Mouse (Mus musculus) forebrain, embryonic 14.5 days (tissue): ENCODE data around the gene Hesx1. TPM values are rescaled to one million over a fixed set of nuclear protein-coding genes. Genes with fewer than 3 reads are reported as not detected.

Source experiments
- ATAC-seq: fragments of 200-750 bp; cut with Nextera tagmentation; 2 replicates; pipeline ENCODE4 v1.8.0; 2017; ENCODE audit warnings: mild to moderate bottlenecking, moderate library complexity
- DNase-seq: peaks from one replicate; pipeline ENCODE4 v3.0.0-alpha.2; 2015; ENCODE audit warnings: low spot score
- H3K27ac ChIP-seq: fragments of 300-500 bp; sonication (generic); 2 replicates; pipeline ENCODE4 v1.5.1; 2014; ENCODE audit warnings: low read depth, mild to moderate bottlenecking, control low read depth, low read length, moderate library complexity
- H3K27me3 ChIP-seq: fragments of 300-500 bp; sonication (generic); replicated peaks from 2 replicates; pipeline ENCODE4 v1.6.1; 2014; ENCODE audit warnings: low read length, control low read depth, mixed read lengths; ENCODE audit not compliant: control insufficient read depth, insufficient read depth
- H3K36me3 ChIP-seq: fragments of 300-500 bp; sonication (generic); 2 replicates; pipeline ENCODE4 v1.6.1; 2014; ENCODE audit warnings: low read length, control low read depth; ENCODE audit not compliant: control insufficient read depth, insufficient read depth
- H3K4me1 ChIP-seq: fragments of 300-500 bp; sonication (generic); 2 replicates; pipeline ENCODE4 v1.6.1; 2014; ENCODE audit warnings: antibody characterized with exemption, low read length, control low read depth; ENCODE audit not compliant: control insufficient read depth, insufficient read depth
- H3K4me2 ChIP-seq: fragments of 300-500 bp; sonication (generic); 2 replicates; pipeline ENCODE4 v1.6.1; 2014; ENCODE audit warnings: mild to moderate bottlenecking, control low read depth, low read length
- H3K4me3 ChIP-seq: fragments of 300-500 bp; sonication (generic); 2 replicates; pipeline ENCODE4 v1.5.1; 2014; ENCODE audit warnings: low read depth, low read length, control low read depth
- H3K9ac ChIP-seq: fragments of 300-500 bp; sonication (generic); 2 replicates; pipeline ENCODE4 v1.6.1; 2014; ENCODE audit warnings: mild to moderate bottlenecking, low read length, control low read depth, moderate library complexity
- H3K9me3 ChIP-seq: fragments of 300-500 bp; sonication (generic); replicated peaks from 2 replicates; pipeline ENCODE4 v1.6.1; 2016; ENCODE audit warnings: low read length, control low read depth, mixed read lengths; ENCODE audit not compliant: control insufficient read depth
- WGBS: fragments of 180-500 bp; shearing (Covaris S2); extraction: QIAGEN DNeasy Blood & Tissue Kit; methylation state at CpG from one replicate; pipeline ENCODE4 v1.1.7; 2014; 5-methylcytosine and 5-hydroxymethylcytosine counted together
- polyA plus RNA-seq: library from polyadenylated mRNA; unstranded; fragments of >200 nt; fragmentation: Nextera tagmentation; extraction: Ambion mirVana; gene quantifications from 2 replicates; pipeline ENCODE4 v1.2.1, GENCODE M21; 2014

The Hesx1 gene
- polyA plus RNA-seq, 1 experiment from 2014 or later: not detected

- no peak overlapping the region for H3K9ac ChIP-seq
- no peak overlapping the region for H3K4me3 ChIP-seq
- no peak for DNase-seq
- 80% methylated on average over 3 of the region's 3 CpGs for WGBS
- no peak for ATAC-seq
- H3K4me1 ChIP-seq: no peaks in the 10 kb centered on the region
- H3K36me3 ChIP-seq: no peaks in the 10 kb centered on the region
- no peak overlapping the region for H3K27ac ChIP-seq
- H3K9me3 ChIP-seq: no peaks in the 10 kb centered on the region
- H3K4me2 ChIP-seq: no peak overlapping the region
- no peaks in the 10 kb centered on the region for H3K27me3 ChIP-seq
Observed at GRCm38 (mm10) chr14:26975490-26975889, 18.7 kb upstream of the Hesx1 start.

GRCm38 (mm10) chr14:26976212-26976611 lies 18.0 kb upstream of the Hesx1 start:
- H3K9ac ChIP-seq: no peak overlapping the region
- no peaks in the 10 kb centered on the region for H3K4me1 ChIP-seq
- no peak overlapping the region for H3K27ac ChIP-seq
- H3K4me2 ChIP-seq: no peak overlapping the region
- 76% methylated on average over 7 of the region's 7 CpGs for WGBS
- no peak for ATAC-seq
- DNase-seq: peak; percentile 53
- no peak overlapping the region for H3K4me3 ChIP-seq
- H3K9me3 ChIP-seq: peaks cover 6% of the 10 kb centered on the region
- H3K27me3 ChIP-seq: no peaks in the 10 kb centered on the region
- no peaks in the 10 kb centered on the region for H3K36me3 ChIP-seq

GRCm38 (mm10) chr14:26977500-26977899 lies 16.7 kb upstream of the Hesx1 start:
- no peak overlapping the region for H3K9ac ChIP-seq
- no peak overlapping the region for H3K27ac ChIP-seq
- no peak for ATAC-seq
- H3K4me2 ChIP-seq: no peak overlapping the region
- 43% methylated on average over 2 of the region's 2 CpGs for WGBS
- no peak overlapping the region for H3K4me3 ChIP-seq
- no peak for DNase-seq
- no peaks in the 10 kb centered on the region for H3K27me3 ChIP-seq
- no peaks in the 10 kb centered on the region for H3K36me3 ChIP-seq
- no peaks in the 10 kb centered on the region for H3K4me1 ChIP-seq
- H3K9me3 ChIP-seq: peaks cover 6% of the 10 kb centered on the region

GRCm38 (mm10) chr14:26979808-26980207 lies 14.4 kb upstream of the Hesx1 start:
- no peak for ATAC-seq
- no peak overlapping the region for H3K9ac ChIP-seq
- H3K36me3 ChIP-seq: no peaks in the 10 kb centered on the region
- H3K4me2 ChIP-seq: no peak overlapping the region
- H3K9me3 ChIP-seq: peaks cover 6% of the 10 kb centered on the region
- no peaks in the 10 kb centered on the region for H3K4me1 ChIP-seq
- 89% methylated on average over 3 of the region's 3 CpGs for WGBS
- H3K27me3 ChIP-seq: no peaks in the 10 kb centered on the region
- H3K27ac ChIP-seq: no peak overlapping the region
- DNase-seq: no peak
- no peak overlapping the region for H3K4me3 ChIP-seq

GRCm38 (mm10) chr14:26981021-26981420 lies 13.2 kb upstream of the Hesx1 start:
- Histone ChIP-seq H3K4me1 (no peaks in the 10 kb centered on the region), H3K27me3 (no peaks in the 10 kb centered on the region), H3K4me3 (no peak overlapping the region), H3K9me3 (peaks cover 6% of the 10 kb centered on the region), H3K27ac (no peak overlapping the region), H3K4me2 (no peak overlapping the region), H3K9ac (no peak overlapping the region), H3K36me3 (no peaks in the 10 kb centered on the region)
- DNase-seq (no peak), ATAC-seq (no peak)
- WGBS: 92% methylated on average over 8 of the region's 8 CpGs

GRCm38 (mm10) chr14:26981494-26982149 lies 12.6 kb upstream of the Hesx1 start:
- Histone ChIP-seq H3K27ac (no peak overlapping the region), H3K9me3 (peaks cover 6% of the 10 kb centered on the region), H3K4me1 (no peaks in the 10 kb centered on the region), H3K36me3 (no peaks in the 10 kb centered on the region), H3K4me2 (no peak overlapping the region), H3K27me3 (no peaks in the 10 kb centered on the region), H3K4me3 (no peak overlapping the region), H3K9ac (no peak overlapping the region)
- DNase-seq (no peak), ATAC-seq (no peak)
- 78% methylated on average over 5 of the region's 5 CpGs for WGBS

- no peak for ATAC-seq
Observed at GRCm38 (mm10) chr14:26982150-26982530, 12.1 kb upstream of the Hesx1 start.

GRCm38 (mm10) chr14:26988694-26989093 lies 5.5 kb upstream of the Hesx1 start:
- Histone ChIP-seq H3K36me3 (no peaks in the 10 kb centered on the region), H3K4me2 (no peak overlapping the region), H3K9me3 (no peaks in the 10 kb centered on the region), H3K27me3 (no peaks in the 10 kb centered on the region), H3K4me3 (no peak overlapping the region), H3K27ac (no peak overlapping the region), H3K9ac (no peak overlapping the region), H3K4me1 (no peaks in the 10 kb centered on the region)
- whole genome bisulfite sequencing: 79% methylated on average over 2 of the region's 2 CpGs
- ATAC-seq (no peak), DNase-seq (peak; percentile 14)

More at GRCm38 (mm10) chr14:26982150-26982530, 12.1 kb upstream of the Hesx1 start:
- H3K4me1 ChIP-seq: no peaks in the 10 kb centered on the region
- H3K27me3 ChIP-seq: no peaks in the 10 kb centered on the region
- DNase-seq: no peak
- H3K4me2 ChIP-seq: no peak overlapping the region
- H3K9ac ChIP-seq: no peak overlapping the region
- no peaks in the 10 kb centered on the region for H3K36me3 ChIP-seq
- 83% methylated on average over 5 of the region's 5 CpGs for WGBS
- peaks cover 6% of the 10 kb centered on the region for H3K9me3 ChIP-seq
- no peak overlapping the region for H3K4me3 ChIP-seq
- no peak overlapping the region for H3K27ac ChIP-seq

- WGBS: 66% methylated on average over 18 of the region's 18 CpGs
- Histone ChIP-seq H3K36me3 (no peaks in the 10 kb centered on the region), H3K4me2 (no peak overlapping the region), H3K9ac (no peak overlapping the region), H3K4me3 (no peak overlapping the region), H3K9me3 (no peaks in the 10 kb centered on the region), H3K4me1 (0 out of 2 replicates have a peak, but pooled peaks cover 2% of the 10 kb centered on the region), H3K27ac (no peak overlapping the region), H3K27me3 (no peaks in the 10 kb centered on the region; the same call in 1 of the 2 replicates)
- no peak for ATAC-seq
- DNase-seq: no peak
Observed at GRCm38 (mm10) chr14:26991622-26992021, 2.6 kb upstream of the Hesx1 start.
